Mouse (Mus musculus) erythroblast, embryonic 14.5 days (primary cell): Measurements from ENCODE around the gene Zfp536.

Experiments used
- GATA1 ChIP-seq: IDR thresholded peaks from 2 replicates; pipeline ENCODE4 v1.6.1; 2012; ENCODE audit warnings: low read length, inconsistent platforms, mixed read lengths
- TAL1 ChIP-seq: IDR thresholded peaks from 3 replicates; pipeline ENCODE4 v1.6.1; 2012; ENCODE audit warnings: low read length, inconsistent platforms, mixed read lengths

GRCm38 (mm10) chr7:37439912-37440311, 333.5 kb downstream of the Zfp536 start:
- TF ChIP-seq GATA1 (no peak), TAL1 (no peak)
